Mouse (Mus musculus) C2C12 (cell line): Measurements from ENCODE around the gene Tspan5.

Source experiments
- CTCF ChIP-seq: IDR thresholded peaks from one replicate; pipeline ENCODE4 v1.5.1; 2011; ENCODE audit not compliant: control insufficient read depth, insufficient read depth, insufficient read length
- MYOG ChIP-seq: IDR thresholded peaks from one replicate; pipeline ENCODE4 v1.6.1; 2011; ENCODE audit not compliant: control insufficient read depth, insufficient read length; ENCODE audit errors: extremely low read depth
- USF1 ChIP-seq: IDR thresholded peaks from one replicate; pipeline ENCODE4 v1.6.1; 2011; ENCODE audit warnings: low read depth, mild to moderate bottlenecking, control low read depth, moderate library complexity

DNA sequence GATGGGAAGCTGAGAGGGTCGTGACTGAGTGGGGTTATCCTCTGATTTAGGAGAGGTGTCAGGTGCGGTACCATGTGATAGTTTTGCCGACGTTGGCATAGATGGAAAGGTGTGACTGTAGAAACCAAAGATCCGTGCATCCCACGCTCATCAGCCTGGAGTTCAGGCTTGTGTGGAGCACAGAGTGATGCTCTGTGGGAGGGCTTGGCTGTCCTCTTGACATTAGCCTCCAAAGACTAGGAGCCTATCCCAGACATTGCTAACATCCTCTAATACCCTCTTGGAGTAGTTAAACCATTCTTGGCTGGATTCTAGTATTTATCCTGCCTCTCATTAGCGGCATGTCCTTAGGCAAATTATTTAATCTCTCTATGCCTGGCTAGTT lies 42.6 kb downstream of the Tspan5 start:
- TF ChIP-seq USF1 (no peak), CTCF (no peak), MYOG (no peak)
